Mouse (Mus musculus) erythroblast, adult 5-6 weeks (primary cell): ENCODE measurements around the gene Gfer. TPM values are rescaled to one million over a fixed set of nuclear protein-coding genes. Genes with fewer than 3 reads are reported as not detected.

ENCODE experiments used
- ATAC-seq: replicated peaks from 2 replicates; pipeline ENCODE4 v1.8.0; 2016; ENCODE audit warnings: moderate number of reproducible peaks, mild to moderate bottlenecking, moderate TSS enrichment, inconsistent platforms; ENCODE audit not compliant: poor library complexity, low FRiP score, severe bottlenecking
- total RNA-seq, 2 experiments: library from RNA; stranded (forward) in 1 of 2; stranded (reverse) in 1 of 2; fragments of 150-400 nt in 1 of 2; fragments of 200-764, 138-1000 nt in 1 of 2; gene quantifications; 2 replicates each; pipeline versions ENCODE4 v1.2.3 to v1.2.4; 2015 to 2017; ENCODE audit warnings: low replicate concordance in 2 of 2

Gfer gene
- total RNA-seq (2015; ENCODE audit: low replicate concordance) (2.7 and 6.3 TPM in 2 replicates), total RNA-seq (2017; ENCODE audit: low replicate concordance) (3.0 and 7.2 TPM in 2 replicates)

DNA sequence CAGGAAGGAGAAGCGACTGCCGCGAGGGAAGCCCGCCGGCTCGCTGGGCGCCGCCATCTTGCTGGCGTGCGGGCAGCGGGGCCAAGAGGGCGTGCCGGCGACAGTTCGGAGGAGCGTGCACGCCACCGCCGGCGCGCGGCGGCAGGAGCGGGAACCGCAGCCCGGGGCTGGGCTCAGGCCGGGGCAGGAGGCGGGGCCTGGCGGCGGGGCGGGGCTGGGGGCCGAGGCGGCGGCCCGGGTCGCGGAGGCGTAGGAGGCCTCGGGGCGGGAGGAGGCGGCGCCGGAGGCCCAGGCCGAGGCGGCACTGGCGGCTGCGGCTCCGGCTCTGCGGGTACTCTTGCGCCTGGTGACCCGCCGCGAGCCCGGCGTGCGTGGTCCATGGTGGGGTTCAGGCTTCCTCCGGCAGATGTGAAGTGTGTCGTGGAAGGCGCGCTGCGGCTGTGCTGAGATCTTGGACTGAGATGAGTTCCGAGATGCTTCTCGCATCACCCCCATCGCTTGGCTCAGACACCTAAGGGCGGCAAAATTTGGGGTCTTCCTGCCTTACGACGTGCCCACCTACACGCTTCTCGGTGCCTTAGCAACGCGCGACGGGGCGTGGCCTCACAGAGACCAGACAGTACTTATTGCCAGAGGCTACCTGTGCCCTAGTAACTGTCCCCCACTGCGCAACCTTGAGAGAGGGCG is at the start of gene Gfer, which contains the start of gene Noxo1:
Gene Gfer (minus strand): TSS at position 146 of the 687 bp plus-strand sequence.
Gene Noxo1 (plus strand): TSS at position 224 of the 687 bp plus-strand sequence.
- ATAC-seq = peak; percentile 90

DNA sequence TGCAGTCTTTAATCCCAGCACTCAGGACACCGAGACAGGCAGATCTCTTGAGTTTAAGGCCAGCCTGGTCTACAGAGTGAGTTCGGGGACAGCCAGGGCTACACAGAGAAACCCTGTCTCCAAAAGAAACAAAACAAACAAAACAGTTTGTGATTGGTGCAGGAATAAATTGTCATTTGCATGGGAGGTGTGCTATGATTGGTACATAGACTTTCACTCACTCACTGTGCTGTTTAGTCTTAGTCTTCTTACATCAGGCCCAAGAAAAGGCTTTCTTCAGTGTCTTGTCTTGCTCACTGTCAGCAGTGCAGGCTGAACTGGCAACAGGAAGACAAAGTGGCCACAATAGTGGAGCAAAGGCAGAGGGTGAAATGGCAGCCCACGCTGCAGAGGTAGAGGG is 48.4 kb upstream of the Gfer start:
- no peak for ATAC-seq

DNA sequence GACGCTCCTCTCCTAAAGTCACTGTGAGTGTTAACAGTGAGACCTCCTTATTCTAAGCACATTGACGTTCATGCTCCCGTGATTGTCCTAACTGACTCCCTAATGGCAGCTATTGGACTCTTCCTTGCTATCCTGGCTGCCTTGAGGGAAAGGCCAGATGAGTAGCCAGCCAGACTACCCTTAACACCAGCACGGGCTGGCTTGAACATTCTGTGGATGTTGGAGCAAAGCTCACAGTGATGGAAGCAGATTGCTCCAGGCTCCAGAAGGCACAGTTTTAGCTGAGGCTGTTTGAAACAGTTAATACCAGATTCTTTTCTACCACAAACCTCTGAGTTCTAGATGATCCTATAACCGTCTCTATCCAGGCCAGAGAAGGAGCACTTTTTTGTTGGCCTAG is 47.9 kb upstream of the Gfer start:
- ATAC-seq = no peak

DNA sequence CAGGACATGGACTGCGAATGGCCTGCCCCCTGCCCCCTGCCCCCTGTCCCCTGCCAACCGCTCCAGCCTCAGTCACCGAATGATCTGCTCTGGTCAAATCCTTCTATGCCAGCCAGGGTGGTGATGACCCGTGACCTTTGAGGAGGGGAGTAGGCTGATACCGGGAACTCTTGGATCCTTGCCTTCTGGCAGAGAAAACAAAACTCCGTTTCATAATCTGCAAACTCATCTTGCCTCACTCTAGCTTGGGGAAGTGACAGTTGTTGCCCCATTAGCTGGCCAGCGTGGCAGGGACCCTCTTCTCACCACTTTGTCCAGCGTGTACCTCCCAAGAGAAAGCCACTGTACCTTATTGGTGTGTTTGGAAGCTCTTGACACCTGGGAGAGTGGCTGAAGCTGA is 46.4 kb upstream of the Gfer start:
- no peak for ATAC-seq

DNA sequence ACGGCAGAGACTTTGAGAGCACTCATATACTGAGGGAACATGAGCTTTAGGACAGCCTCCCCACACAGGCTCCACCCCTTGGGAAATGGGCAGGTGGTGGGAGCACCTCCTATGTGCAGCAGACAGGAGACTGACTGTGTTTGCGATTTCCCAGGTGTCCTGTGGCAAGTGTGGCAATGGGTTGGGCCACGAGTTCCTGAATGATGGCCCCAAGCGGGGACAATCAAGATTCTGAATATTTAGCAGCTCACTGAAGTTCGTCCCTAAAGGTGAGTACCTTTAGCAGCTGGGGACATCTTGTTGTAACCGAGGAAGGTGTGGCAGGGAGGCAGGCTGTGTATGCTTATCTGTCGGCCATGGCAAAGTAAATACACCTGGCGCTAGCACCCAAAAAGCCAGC is 44.0 kb upstream of the Gfer start:
- no peak for ATAC-seq

DNA sequence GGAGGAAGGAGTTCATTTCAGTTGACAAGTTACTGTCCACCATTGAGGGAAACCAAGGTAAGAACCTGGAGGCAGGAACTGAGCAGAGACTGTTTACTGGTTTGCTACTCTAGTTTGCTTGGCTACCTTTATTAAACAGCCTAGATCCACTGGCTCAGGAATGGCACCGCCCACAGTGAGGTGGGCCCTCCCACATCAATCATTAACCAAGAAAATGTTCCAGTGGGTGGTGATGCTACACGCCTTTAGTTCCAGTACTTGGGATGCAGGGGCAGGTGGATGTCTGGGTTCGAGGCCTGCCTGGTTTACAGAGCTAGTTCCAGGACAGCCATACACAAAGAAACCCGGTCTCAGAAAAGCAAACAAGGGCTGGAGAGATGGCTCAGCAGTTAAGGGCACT is 42.3 kb upstream of the Gfer start:
- ATAC-seq = no peak

DNA sequence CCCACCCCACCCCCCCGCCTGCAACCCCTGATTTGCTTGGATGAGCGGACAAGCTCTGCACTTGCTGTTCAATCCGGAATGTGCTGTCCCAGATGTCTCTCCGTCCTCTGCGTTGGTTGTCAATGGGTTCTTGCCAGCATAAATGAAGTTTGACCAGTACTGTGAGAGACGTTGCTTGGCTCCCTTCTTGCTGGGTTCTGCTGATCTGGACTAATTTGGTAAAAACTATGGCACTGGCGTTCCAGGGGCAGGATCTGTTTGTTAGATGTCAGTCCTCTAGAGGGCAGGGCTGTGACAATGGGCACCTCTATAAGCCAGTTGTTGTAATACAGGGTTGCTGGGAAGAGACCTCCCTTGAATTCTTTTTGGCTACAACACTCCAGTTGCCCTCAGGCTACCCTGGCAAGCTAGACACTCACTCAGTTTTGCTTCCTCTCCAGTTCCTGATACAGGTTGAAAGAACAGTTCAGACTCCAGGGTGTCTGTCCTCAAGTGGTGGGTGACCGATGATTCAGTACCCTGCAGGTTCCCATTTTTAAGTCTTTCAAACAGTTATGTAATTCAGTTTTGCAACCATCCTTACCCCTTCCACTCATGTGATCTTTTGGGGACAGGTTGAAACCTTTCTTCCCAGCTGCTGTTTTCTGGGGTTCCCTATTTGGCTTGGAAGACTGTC is 41.3 kb upstream of the Gfer start:
- ATAC-seq = no peak

DNA sequence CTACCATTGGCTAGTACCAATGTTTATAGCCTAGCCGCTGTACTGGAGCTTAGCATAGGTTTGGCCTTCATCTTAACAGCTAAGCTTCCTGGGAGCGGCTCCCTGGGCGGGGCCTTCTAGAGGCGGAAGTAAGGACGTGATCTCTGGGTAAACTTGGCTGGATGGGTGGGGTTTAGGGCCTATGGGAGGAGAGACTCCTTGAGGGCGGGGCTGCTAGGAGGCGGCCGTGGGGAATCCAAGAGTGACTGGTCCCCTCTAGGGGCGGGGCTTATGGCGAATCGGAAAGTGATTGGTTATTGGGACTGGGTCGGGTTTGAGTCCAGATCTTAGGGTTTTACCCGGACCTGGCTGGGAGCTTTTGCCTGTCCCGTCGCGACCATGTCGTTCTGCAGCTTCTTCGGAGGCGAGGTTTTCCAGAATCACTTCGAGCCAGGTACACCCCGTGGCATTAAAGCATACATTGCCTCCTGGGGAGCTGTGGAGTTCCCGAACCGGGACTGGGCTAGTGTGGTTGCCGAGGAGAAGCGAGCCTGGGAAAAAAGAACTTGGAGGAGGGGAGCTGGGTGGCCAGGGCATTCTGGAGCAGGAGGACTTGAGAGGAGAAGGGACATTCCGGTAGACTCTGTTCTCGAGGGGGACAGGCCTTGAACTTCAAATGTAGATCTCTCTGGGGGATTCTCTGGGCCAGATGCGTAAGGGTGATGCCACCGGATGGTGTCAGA is 40.5 kb upstream of the Gfer start, which contains the start of gene Msrb1:
Gene Msrb1 (plus strand): TSS at position 313 of the 722 bp plus-strand sequence.
- ATAC-seq = peak; percentile 95

DNA sequence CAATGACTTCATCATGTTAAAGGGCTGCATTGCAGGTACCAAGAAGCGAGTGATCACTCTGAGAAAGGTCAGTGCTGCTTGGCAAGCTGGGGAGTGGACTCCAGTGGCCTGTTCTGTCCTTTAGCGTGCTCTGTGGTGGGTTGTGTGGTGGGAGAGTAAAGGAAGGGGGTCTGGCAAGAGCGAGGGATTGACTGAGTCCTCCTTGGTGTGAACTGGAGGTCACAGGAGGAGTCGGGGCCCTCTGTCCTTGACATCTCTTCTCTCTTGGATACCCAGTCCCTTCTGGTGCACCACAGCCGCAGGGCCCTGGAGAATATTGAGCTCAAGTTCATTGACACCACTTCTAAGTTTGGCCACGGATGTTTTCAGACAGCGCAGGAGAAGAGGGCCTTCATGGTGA is 39.5 kb upstream of the Gfer start:
- ATAC-seq = no peak

DNA sequence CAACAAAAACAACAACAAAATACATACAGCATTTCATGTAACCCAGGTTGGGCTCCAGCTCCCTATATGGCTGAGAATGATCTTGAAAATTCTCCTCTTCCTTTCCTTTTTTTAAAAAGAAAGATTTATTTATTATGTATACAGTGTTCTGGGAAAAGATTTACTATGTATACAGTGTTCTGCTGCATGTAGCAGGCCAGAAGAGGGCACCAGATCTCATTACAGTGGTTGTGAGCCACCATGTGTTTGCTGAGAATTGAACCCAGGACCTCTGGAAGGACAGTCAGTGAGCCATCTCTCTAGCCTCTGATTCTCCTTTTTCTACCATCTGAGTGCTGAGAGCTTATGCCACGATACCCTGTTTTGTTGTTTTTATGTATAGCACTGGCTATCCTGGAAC is 38.6 kb upstream of the Gfer start:
- no peak for ATAC-seq

DNA sequence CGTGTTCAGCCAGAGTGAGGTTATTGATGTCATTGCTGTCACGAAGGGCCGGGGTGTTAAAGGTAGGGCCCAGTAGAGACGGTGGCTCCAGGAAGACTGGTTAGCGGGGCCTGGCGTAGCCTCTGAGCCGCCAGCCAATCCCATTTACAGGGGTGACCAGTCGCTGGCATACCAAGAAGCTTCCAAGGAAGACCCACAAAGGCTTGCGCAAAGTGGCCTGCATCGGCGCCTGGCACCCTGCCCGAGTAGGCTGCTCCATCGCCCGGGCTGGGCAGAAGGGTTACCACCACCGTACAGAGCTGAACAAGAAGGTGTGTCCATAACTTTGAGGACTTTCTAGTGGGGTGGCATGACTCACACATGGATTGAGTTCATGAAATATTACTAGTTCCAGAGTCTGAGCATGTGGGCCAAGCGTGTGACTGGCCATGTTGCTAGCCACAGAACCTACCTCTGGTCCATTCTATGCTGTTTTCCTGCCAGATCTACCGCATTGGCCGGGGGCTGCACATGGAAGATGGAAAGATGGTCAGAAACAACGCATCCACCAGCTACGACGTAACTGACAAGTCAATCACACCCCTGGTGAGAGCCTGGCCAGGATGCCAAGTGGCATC is 37.6 kb upstream of the Gfer start:
- ATAC-seq = no peak

DNA sequence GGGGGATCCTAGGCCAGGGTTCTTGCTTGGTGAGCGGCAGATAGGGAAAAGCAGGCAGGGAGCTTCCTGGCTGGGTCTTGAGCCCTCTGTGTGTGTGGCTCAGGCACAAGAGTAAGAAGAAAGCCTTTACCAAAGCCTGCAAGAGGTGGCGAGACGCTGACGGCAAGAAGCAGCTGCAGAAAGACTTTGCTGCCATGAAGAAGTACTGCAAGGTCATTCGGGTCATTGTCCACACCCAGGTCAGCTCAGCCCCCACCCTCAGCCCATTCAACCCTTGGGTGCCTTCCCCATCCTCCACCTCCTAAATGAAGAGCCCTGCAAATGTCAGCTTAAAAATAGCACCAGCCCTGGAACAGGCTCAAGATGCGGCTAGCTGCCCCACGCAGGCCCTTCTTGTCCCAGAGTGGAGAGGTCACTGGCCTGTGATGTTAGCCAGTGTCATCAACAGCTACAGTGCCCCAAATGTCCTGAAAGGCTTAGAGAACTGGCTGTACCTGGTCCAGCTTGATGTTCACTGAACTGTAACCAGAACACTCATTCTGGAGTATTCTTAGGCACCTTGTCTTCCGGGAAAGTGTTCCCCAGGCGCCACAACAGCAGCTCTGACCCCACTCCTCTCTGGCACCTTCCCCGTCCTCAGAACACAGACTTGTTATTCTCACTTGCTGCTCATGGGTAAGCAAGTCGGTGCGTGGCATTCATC is 36.4 kb upstream of the Gfer start:
- no peak for ATAC-seq

DNA sequence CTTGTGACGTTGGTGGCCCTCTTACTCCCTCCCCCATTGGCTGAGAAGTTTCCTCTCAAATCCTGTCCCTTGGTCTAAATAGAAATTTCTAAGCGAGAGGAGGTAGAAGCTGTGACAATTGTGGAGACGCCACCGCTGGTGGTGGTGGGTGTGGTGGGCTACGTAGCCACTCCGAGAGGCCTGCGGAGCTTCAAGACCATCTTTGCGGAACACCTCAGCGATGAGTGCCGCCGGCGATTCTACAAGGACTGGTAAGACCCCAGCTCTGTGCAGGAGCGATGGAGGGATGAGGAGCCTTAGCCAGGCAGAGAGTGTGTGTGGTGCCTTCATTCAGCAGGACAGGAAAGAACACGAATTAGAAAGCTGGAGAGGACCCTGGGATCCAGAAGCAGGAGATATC is 34.8 kb upstream of the Gfer start:
- no peak for ATAC-seq

DNA sequence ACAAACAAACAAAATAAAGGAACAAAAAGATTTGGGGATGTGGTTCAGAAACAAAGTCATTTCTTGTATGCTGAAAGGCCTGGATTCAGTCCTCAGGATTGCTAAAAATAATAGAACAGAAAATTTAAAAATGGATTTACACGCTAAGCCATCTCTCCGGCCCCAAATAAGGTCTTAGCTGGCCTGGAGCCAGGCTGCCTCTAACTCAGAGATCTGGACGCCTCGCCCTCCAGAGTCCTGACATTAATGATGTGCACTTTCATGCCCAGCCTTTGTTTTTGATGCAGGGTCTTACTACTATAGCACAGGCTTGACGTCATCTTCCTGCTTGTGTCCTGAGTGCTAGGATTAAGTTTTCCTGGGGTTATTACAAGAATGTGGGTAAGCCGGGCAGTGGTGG is 33.1 kb upstream of the Gfer start:
- no peak for ATAC-seq

DNA sequence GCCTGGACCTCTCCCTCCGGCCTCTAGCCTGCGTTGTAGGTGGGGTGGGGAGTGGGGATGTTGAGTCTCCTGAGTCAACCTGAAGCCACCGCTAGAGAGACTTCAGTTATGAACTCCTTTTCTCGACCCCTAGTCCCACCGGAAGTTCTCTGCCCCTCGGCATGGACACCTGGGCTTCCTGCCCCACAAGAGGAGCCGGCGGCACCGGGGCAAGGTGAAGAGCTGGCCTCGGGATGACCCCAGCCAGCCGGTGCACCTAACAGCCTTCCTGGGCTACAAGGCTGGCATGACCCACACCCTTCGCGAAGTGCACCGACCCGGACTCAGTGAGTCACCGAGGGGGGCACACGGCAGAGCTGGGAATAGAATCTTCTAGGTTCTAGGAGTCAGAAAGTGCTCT is 32.2 kb upstream of the Gfer start:
- no peak for ATAC-seq

DNA sequence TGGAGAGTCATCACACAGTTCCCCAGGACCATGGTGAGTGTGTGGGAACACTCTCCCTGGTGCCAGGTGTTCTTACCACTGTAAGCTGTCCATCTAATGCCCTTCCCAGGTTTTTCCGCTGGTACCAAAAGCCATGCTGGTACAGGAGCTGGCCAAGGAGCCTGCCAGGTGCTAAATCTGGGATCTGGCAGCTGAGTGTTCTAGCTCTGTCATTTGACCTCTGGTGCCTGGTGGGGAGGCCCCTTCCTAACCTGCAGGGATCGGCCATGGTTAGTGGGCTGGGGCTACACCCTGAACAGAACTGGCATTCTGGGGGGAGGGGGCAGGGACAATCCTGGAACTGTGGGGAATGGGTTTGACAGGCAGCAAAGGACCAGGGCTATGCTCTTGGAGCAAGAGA is 31.7 kb upstream of the Gfer start, which contains the start of gene Rpl3l:
Gene Rpl3l (plus strand): TSS at position 203 of the 400 bp plus-strand sequence.
- no peak for ATAC-seq

DNA sequence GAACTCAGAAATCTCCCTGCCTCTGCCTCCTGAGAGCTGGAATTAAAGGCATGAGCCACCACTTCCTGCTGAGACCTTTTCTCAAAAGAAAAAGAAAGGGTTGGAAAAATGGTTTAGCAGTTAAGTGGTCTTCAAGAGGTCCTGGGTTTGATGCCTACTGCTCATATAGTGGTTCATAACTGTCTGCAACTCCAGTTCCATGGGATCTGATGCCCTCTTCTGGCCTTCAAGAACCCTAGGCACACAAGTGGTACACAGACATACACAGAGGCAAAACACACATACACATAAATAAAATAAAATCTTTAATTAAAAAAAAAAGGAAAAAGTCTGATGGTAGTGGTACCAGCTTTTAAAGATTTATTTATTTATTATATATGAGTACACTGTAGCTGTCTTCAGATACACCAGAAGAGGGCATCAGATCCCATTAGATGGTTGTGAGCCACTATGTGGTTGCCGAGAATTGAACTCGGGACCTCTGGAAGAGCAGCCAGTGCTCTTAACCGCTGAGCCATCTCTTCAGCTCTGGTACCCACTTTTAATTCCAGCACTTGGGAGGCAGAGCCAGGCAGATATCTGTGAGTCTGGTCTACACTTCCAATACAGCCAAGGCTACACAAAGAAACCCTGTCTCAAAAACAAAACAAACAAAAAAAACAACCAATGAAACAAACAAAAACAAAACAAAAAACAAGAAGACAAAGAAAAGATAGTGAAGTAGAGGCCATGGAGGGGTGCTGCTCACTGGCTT is 29.9 kb upstream of the Gfer start:
- no peak for ATAC-seq

DNA sequence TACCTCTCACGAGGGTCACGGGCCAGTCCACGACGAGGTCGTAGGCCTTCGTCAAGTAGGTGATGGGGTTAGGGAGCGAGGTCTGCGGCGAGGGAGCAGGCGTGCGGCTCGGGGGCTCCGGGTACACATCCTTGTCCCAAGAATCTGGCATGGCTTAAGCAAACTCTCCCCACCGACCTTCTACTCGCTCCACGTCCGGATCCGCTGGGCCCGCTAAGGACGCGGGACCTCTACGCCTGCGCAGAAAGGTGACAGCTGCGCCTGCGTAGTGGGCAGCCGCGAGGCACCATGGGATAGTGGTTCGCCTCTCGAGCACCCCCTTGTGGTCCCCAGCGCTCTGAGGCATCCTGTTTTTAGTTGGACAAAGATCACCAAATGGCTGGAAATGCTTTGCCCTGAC is 28.2 kb upstream of the Gfer start, which contains the start of gene Ndufb10:
Gene Ndufb10 (minus strand): TSS at position 295 of the 400 bp plus-strand sequence.
- ATAC-seq = peak; percentile 82

DNA sequence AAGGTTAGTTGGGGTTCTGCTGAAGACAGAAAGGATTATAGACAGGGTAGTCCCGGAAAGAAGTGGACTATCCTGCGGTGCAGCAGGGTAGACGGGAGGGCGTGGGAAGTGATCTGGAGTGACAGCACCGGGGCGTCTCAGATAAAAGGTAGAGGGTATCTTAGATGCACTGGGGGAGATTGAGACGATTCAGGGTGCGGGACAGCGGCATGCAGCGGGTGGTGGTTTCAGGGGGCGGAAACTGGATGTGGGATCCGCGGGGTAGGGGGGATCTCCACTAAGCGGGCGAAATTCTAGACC is 27.9 kb upstream of the Gfer start:
- ATAC-seq = peak; percentile 46
